In genomic region chr12:51569472-51569871, GRCm38 (mm10) we compare ENCODE assay signal across 15 mouse cellular contexts. TPM values are rescaled to one million over a fixed set of nuclear protein-coding genes. Genes with fewer than 3 reads are reported as not detected.
"Had no signal": no experiment of that assay in that cellular context is flagged by ENCODE, and none has a peak within 500 bp of the region (broad histone marks: within the 10 kb centered on the region; RNA-seq: fewer than 3 reads in every experiment).

No protein-coding gene starts in this region.

- H3K36me3 ChIP-seq: neural tube, embryonic 12.5 days; neural tube, embryonic 13.5 days; neural tube, embryonic 15.5 days; stomach, embryonic 15.5 days had no signal

- H3K4me1 ChIP-seq: neural tube, embryonic 12.5 days; neural tube, embryonic 13.5 days; neural tube, embryonic 15.5 days; stomach, embryonic 15.5 days had no signal

- DNase-seq: retina, postnatal 1 day; right cerebral cortex, adult 18-20 months; right cerebral cortex, postnatal 14 days; right cerebral cortex, postnatal 25 days; spleen, adult 18-20 months; thymus, adult 2 months; thymus, postnatal 14 days; thymus, postnatal 25 days; thymus, postnatal 36 days had no signal

- H3K4me3 ChIP-seq: neural tube, embryonic 12.5 days; neural tube, embryonic 13.5 days; neural tube, embryonic 15.5 days; stomach, embryonic 15.5 days had no signal

- H3K9me3 ChIP-seq: neural tube, embryonic 15.5 days; stomach, embryonic 15.5 days had no signal

- H3K27me3 ChIP-seq: neural tube, embryonic 12.5 days; neural tube, embryonic 13.5 days; neural tube, embryonic 15.5 days; stomach, embryonic 15.5 days had no signal

- H3K9ac ChIP-seq: neural tube, embryonic 12.5 days; neural tube, embryonic 13.5 days; neural tube, embryonic 15.5 days; stomach, embryonic 15.5 days had no signal

- H3K27ac ChIP-seq: neural tube, embryonic 12.5 days; neural tube, embryonic 13.5 days; neural tube, embryonic 15.5 days; stomach, embryonic 15.5 days; stomach, postnatal 0 days had no signal

RNA-seq across cellular contexts. Expression of gene Coch, which starts 23.7 kb away (rescaled TPM):
- total RNA-seq: neutrophil, adult 5-6 weeks had no signal
